Mouse (Mus musculus): ENCODE measurements around the gene Uqcr10.

DNA sequence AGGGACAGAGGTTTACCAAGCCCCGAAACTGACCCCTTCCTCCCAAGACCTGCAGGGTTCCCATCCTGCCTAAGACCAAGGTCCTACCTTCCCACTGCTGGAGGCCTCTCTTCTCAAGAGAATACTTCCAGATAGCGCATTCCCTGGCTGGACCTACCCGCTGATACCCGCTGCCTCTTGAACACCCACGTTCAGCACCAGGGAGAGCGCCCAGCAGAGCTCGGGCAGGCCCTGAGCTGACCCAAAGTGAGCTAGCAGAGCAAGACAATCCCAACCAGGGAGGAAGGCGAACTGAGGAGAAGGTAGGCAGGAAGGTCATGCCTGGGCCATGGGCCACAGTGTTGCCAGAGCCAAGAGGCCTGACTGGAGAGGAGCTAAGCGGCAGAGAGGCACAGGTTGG, 46.1 kb upstream of the Uqcr10 start:
- TF ChIP-seq CTCF (IDR thresholded peaks at IDR 0.05) (no peak), EP300 (IDR thresholded peaks at IDR 0.05) (no peak)
